Mouse (Mus musculus) E14TG2a.4 (cell line): ENCODE data around the gene Phactr1.
A peak's percentile ranks its signal among the peaks of the same experiment; 100 is the strongest.

Experiments
- H3K27me3 ChIP-seq: 2 replicates; pipeline ENCODE4 v1.6.1; 2014; ENCODE audit warnings: low read length, control low read depth; ENCODE audit not compliant: insufficient read depth
- H3K36me3 ChIP-seq: 2 replicates; pipeline ENCODE4 v1.6.1; 2014; ENCODE audit warnings: low read length, control low read depth; ENCODE audit not compliant: insufficient read depth
- H3K4me1 ChIP-seq: replicated peaks from 2 replicates; pipeline ENCODE4 v1.6.1; 2014; ENCODE audit warnings: low read depth, low read length, control low read depth
- H3K4me3 ChIP-seq: replicated peaks from 2 replicates; pipeline ENCODE4 v1.5.1; 2014; ENCODE audit warnings: mild to moderate bottlenecking, low read length
- H3K9me3 ChIP-seq: 2 replicates; pipeline ENCODE4 v1.6.1; 2014; ENCODE audit warnings: low read length, control low read depth
- CTCF ChIP-seq: conservative IDR thresholded peaks from 2 replicates; pipeline ENCODE4 v1.5.1; 2014; ENCODE audit warnings: low read length
- NANOG ChIP-seq: IDR thresholded peaks from 2 replicates; pipeline ENCODE4 v1.6.1; 2014; ENCODE audit warnings: borderline replicate concordance, low read length, mixed read lengths
- POU5F1 ChIP-seq: IDR thresholded peaks from 2 replicates; pipeline ENCODE4 v1.6.1; 2014; ENCODE audit warnings: low read length, borderline replicate concordance

The Phactr1 gene

DNA sequence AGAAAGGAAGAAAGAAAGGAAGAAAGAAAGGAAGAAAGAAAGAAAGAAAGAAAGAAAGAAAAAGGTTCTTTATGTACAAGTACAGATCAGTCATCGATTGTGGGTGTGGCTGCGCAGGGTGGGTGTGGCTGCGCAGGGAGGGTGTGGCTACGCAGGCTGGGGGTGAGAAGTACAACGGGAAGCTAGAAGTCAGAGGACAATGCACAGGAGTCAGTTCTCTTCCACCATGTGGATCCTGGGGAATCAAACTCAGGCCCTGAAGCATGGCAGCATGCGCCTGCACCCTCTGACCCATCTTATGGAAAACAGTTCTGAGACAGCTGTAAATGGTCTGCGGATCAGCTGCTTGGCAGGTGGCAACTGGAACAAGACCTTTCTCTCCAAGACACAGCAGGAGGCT is 500.7 kb downstream of the Phactr1 start:
- peak overlapping the region; percentile 74 for H3K4me3 ChIP-seq
- TF ChIP-seq NANOG (no peak), POU5F1 (no peak), CTCF (no peak)
- peaks cover 58% of the 10 kb centered on the region for H3K4me1 ChIP-seq
- H3K27me3 ChIP-seq: no peaks in the 10 kb centered on the region; the same call in 1 of the 2 replicates
- H3K9me3 ChIP-seq: 0 out of 2 replicates have a peak, but pooled peaks cover 4% of the 10 kb centered on the region
- peaks cover under 1% of the 10 kb centered on the region for H3K36me3 ChIP-seq

DNA sequence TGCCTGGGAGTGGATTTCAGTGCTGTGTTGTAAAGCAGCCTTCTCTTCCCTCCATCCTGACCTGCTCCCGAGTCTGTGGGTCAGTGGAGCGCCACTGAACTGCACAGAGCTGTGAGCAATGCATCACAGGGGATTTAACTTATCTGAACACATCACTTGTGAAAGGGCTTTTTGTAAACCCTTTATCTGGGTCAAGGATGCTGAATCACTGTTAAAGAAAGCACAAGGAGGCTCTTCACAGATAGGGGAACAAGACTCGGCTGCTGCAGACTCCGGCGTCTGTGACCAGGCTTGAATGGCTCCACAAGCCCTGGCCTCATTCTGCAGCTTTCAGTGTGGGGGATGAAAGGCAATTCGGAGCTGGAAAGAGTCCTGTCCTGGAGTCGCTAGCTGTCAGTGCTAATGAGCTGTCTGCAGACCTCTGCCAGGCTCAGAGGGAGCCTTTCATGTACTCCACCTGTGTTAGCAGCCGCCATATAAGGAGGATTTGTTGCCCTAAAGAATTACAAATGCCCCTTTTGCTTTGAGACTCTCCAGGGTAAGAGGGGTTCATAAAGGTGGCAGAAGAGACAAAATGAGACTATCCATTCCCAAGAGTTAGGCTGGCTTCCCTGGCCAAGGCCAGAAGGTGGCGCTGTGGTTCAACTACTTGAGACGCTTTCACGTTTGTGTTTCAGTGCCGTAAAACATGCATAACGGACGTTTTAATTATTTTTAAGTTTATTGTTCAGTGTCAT is 502.2 kb downstream of the Phactr1 start:
- H3K27me3 ChIP-seq: no peaks in the 10 kb centered on the region; the same call in 1 of the 2 replicates
- H3K4me3 ChIP-seq: peak overlapping the region; percentile 74
- peaks cover 14% of the 10 kb centered on the region for H3K36me3 ChIP-seq
- TF ChIP-seq POU5F1 (no peak), CTCF (peak; percentile 89)
- H3K4me1 ChIP-seq: peaks cover 73% of the 10 kb centered on the region
- H3K9me3 ChIP-seq: no peaks in the 10 kb centered on the region

DNA sequence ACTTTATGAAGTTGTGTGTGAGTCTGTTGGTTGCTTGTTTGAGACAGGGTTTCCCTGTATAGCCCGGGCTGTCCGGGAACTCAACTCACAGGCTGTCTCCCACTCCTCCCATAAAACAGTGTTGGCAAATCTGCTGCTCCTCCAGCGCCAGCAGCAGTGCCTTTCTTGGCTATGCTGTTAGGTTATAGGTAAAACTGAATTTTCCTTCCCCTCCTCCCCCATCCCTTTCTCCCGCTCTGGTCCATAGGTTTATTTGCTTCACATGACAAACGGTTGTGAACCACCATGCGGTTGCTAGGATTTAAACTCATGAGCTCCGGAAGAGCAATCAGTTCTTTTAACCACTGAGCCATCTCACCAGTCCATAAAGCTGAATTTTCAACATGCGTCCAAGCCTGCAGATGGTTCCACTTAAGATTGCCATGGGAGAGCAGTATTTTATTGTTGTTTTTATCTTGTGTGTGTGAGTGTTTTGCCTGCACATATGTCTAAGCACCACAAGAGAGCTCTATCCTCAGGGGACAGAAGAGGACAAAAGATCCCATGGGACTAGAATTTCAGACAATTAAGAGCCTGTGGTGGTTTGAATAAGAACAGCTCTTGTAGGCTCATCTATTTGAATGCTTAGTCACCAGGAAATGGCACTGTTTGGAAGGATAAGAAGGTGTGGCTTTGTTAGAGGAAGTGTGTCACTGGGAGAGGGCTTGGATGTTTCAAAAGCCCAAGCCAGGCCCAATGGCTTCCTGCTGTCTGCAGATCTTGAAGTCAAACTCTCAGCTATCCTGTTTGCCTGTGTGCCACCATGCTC is 503.0 kb downstream of the Phactr1 start:
- peaks cover 82% of the 10 kb centered on the region for H3K4me1 ChIP-seq
- peak; percentile 71; the same call in 1 of the 2 replicates for TF ChIP-seq NANOG
- TF ChIP-seq POU5F1: no peak
- TF ChIP-seq CTCF: no peak
- H3K4me3 ChIP-seq: peak overlapping the region; percentile 74
- H3K9me3 ChIP-seq: no peaks in the 10 kb centered on the region
- no peaks in the 10 kb centered on the region; the same call in 1 of the 2 replicates for H3K27me3 ChIP-seq
- peaks cover 14% of the 10 kb centered on the region for H3K36me3 ChIP-seq

DNA sequence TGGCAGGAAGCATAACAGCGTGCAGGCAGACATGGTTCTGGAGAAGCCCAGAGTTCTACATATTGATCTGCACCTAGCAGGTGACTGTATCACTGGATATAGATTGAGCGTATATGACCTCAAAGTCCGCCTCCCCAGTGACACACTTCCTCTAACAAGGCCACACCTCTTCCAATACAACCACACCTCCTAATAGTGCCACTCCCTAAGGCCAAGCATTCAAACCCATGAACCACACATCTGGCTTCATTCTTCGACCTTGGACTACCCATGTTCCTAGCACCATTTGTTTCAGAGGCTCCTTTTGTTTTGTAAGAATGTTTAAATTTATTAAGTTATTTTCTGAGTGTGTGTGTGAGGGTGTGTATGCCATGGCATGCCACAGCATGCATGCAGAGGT is 507.3 kb downstream of the Phactr1 start:
- Histone ChIP-seq H3K4me3 (peak overlapping the region; percentile 68), H3K4me1 (peaks cover 81% of the 10 kb centered on the region), H3K27me3 (no peaks in the 10 kb centered on the region), H3K9me3 (no peaks in the 10 kb centered on the region), H3K36me3 (peaks cover 31% of the 10 kb centered on the region)
- TF ChIP-seq POU5F1 (no peak), CTCF (no peak), NANOG (no peak)
